Mouse (Mus musculus): ENCODE measurements around the gene Nnat. TPM values are rescaled to one million over a fixed set of nuclear protein-coding genes. Genes with fewer than 3 reads are reported as not detected.

Gene Nnat
- polyA plus RNA-seq, 1 experiment from 2014 or later: 8,644 TPM

GRCm38 (mm10) chr2:157556074-157556698 lies 3.7 kb upstream of the Nnat start:
- peaks cover 46% of the 10 kb centered on the region for H3K4me1 ChIP-seq (replicated peaks)
- H3K36me3 ChIP-seq: peaks cover 52% of the 10 kb centered on the region
- H3K27ac ChIP-seq: no peak overlapping the region; the same call in 1 of the 2 replicates
- 66% methylated on average over 5 of the region's 5 CpGs for WGBS
- H3K4me3 ChIP-seq (replicated peaks): no peak overlapping the region
- H3K27me3 ChIP-seq: no peaks in the 10 kb centered on the region
- peaks cover 20% of the 10 kb centered on the region for H3K9me3 ChIP-seq
- no peak overlapping the region for H3K4me2 ChIP-seq (replicated peaks)
- H3K9ac ChIP-seq (replicated peaks): no peak overlapping the region
- ATAC-seq: no peak

- no peak for ATAC-seq
These were observed 1.8 kb upstream of the Nnat start for GRCm38 (mm10) chr2:157558051-157558450.

GRCm38 (mm10) chr2:157558520-157558919 lies 1.4 kb upstream of the Nnat start:
- H3K27ac ChIP-seq: peak overlapping the region; percentile 70
- ATAC-seq: no peak
- H3K4me2 ChIP-seq (replicated peaks): no peak overlapping the region
- H3K4me1 ChIP-seq (replicated peaks): peaks cover 48% of the 10 kb centered on the region
- no peaks in the 10 kb centered on the region for H3K27me3 ChIP-seq
- H3K9ac ChIP-seq (replicated peaks): no peak overlapping the region
- peaks cover 76% of the 10 kb centered on the region for H3K36me3 ChIP-seq
- peaks cover 41% of the 10 kb centered on the region for H3K9me3 ChIP-seq
- no peak overlapping the region for H3K4me3 ChIP-seq (replicated peaks)
- 59% methylated on average over 6 of the region's 6 CpGs for WGBS

More at GRCm38 (mm10) chr2:157558051-157558450, 1.8 kb upstream of the Nnat start:
- no peak overlapping the region; the same call in 1 of the 2 replicates for H3K9ac ChIP-seq (replicated peaks)
- H3K4me2 ChIP-seq (replicated peaks): no peak overlapping the region
- H3K4me1 ChIP-seq (replicated peaks): peaks cover 48% of the 10 kb centered on the region
- H3K27ac ChIP-seq: peak overlapping the region; percentile 70
- no peaks in the 10 kb centered on the region for H3K27me3 ChIP-seq
- H3K9me3 ChIP-seq: peaks cover 36% of the 10 kb centered on the region
- WGBS: 76% methylated on average over 9 of the region's 9 CpGs
- no peak overlapping the region for H3K4me3 ChIP-seq (replicated peaks)
- peaks cover 71% of the 10 kb centered on the region for H3K36me3 ChIP-seq

- H3K27me3 ChIP-seq: no peaks in the 10 kb centered on the region
- peak overlapping the region; percentile 62 for H3K4me3 ChIP-seq (replicated peaks)
- H3K36me3 ChIP-seq: peaks cover 81% of the 10 kb centered on the region
- no peak for ATAC-seq
- 51% methylated on average over 19 of the region's 19 CpGs for WGBS
- H3K4me1 ChIP-seq (replicated peaks): peaks cover 49% of the 10 kb centered on the region
- peaks cover 41% of the 10 kb centered on the region for H3K9me3 ChIP-seq
- H3K9ac ChIP-seq (replicated peaks): peak overlapping the region; percentile 12; the same call in 1 of the 2 replicates
- H3K4me2 ChIP-seq (replicated peaks): peak overlapping the region; percentile 48
- peak overlapping the region; percentile 85 for H3K27ac ChIP-seq
These were observed 438 bp upstream of the Nnat start for GRCm38 (mm10) chr2:157559440-157559839.

- ATAC-seq: peak; percentile 10; the same call in 1 of the 2 replicates
- H3K27me3 ChIP-seq: no peaks in the 10 kb centered on the region
- peaks cover 58% of the 10 kb centered on the region for H3K4me1 ChIP-seq (replicated peaks)
- peak overlapping the region; percentile 48; the same call in 1 of the 2 replicates for H3K4me2 ChIP-seq (replicated peaks)
- peaks cover 41% of the 10 kb centered on the region for H3K9me3 ChIP-seq
- peaks cover 81% of the 10 kb centered on the region for H3K36me3 ChIP-seq
- peak overlapping the region; percentile 62 for H3K4me3 ChIP-seq (replicated peaks)
- 63% methylated on average over 33 of the region's 33 CpGs for WGBS
- H3K27ac ChIP-seq: peak overlapping the region; percentile 94
- H3K9ac ChIP-seq (replicated peaks): peak overlapping the region; percentile 93
These were observed 424 bp downstream of the Nnat start for GRCm38 (mm10) chr2:157560302-157560701.

GRCm38 (mm10) chr2:157561165-157561836 lies 1.4 kb downstream of the Nnat start:
- Histone ChIP-seq H3K4me2 (replicated peaks) (peak overlapping the region; percentile 77), H3K9me3 (peaks cover 41% of the 10 kb centered on the region), H3K36me3 (peaks cover 73% of the 10 kb centered on the region), H3K9ac (replicated peaks) (peak overlapping the region; percentile 93), H3K27me3 (no peaks in the 10 kb centered on the region), H3K4me1 (replicated peaks) (peaks cover 58% of the 10 kb centered on the region), H3K27ac (peak overlapping the region; percentile 94), H3K4me3 (replicated peaks) (peak overlapping the region; percentile 62)
- 35% methylated on average over 27 of the region's 27 CpGs for WGBS
- ATAC-seq: peak; percentile 73

GRCm38 (mm10) chr2:157563031-157563430 lies 3.2 kb downstream of the Nnat start:
- no peak for ATAC-seq
- Histone ChIP-seq H3K4me2 (replicated peaks) (peak overlapping the region; percentile 77), H3K27ac (peak overlapping the region; percentile 94), H3K36me3 (peaks cover 56% of the 10 kb centered on the region), H3K4me1 (replicated peaks) (peaks cover 61% of the 10 kb centered on the region), H3K9me3 (peaks cover 34% of the 10 kb centered on the region), H3K4me3 (replicated peaks) (peak overlapping the region; percentile 62), H3K27me3 (no peaks in the 10 kb centered on the region), H3K9ac (replicated peaks) (peak overlapping the region; percentile 52)
- 52% methylated on average over 2 of the region's 2 CpGs for WGBS

GRCm38 (mm10) chr2:157564723-157565122 lies 4.8 kb downstream of the Nnat start:
- peak overlapping the region; percentile 99 for H3K9ac ChIP-seq (replicated peaks)
- peaks cover 53% of the 10 kb centered on the region for H3K4me1 ChIP-seq (replicated peaks)
- H3K4me3 ChIP-seq (replicated peaks): peak overlapping the region; percentile 92
- H3K9me3 ChIP-seq: peaks cover 23% of the 10 kb centered on the region; the same call in 1 of the 2 replicates
- H3K27me3 ChIP-seq: no peaks in the 10 kb centered on the region
- peaks cover 39% of the 10 kb centered on the region for H3K36me3 ChIP-seq
- H3K27ac ChIP-seq: peak overlapping the region; percentile 7; the same call in 1 of the 2 replicates
- H3K4me2 ChIP-seq (replicated peaks): peak overlapping the region; percentile 77
- 80% methylated on average over 4 of the region's 4 CpGs for WGBS
- ATAC-seq: no peak

GRCm38 (mm10) chr2:157565446-157565845 lies 5.6 kb downstream of the Nnat start:
- ATAC-seq: no peak
- H3K4me2 ChIP-seq (replicated peaks): peak overlapping the region; percentile 77
- H3K36me3 ChIP-seq: peaks cover 32% of the 10 kb centered on the region
- peaks cover 22% of the 10 kb centered on the region; the same call in 1 of the 2 replicates for H3K9me3 ChIP-seq
- H3K27ac ChIP-seq: peak overlapping the region; percentile 92; the same call in 1 of the 2 replicates
- peak overlapping the region; percentile 99 for H3K9ac ChIP-seq (replicated peaks)
- 7% methylated on average over 13 of the region's 13 CpGs for WGBS
- no peaks in the 10 kb centered on the region for H3K27me3 ChIP-seq
- H3K4me3 ChIP-seq (replicated peaks): peak overlapping the region; percentile 92
- H3K4me1 ChIP-seq (replicated peaks): peaks cover 53% of the 10 kb centered on the region

GRCm38 (mm10) chr2:157565898-157566259 lies 6.0 kb downstream of the Nnat start:
- ATAC-seq: peak; percentile 19; the same call in 1 of the 2 replicates
- Histone ChIP-seq H3K4me2 (replicated peaks) (peak overlapping the region; percentile 77), H3K4me1 (replicated peaks) (peaks cover 53% of the 10 kb centered on the region), H3K4me3 (replicated peaks) (peak overlapping the region; percentile 92), H3K9ac (replicated peaks) (peak overlapping the region; percentile 99), H3K36me3 (peaks cover 32% of the 10 kb centered on the region), H3K9me3 (peaks cover 22% of the 10 kb centered on the region; the same call in 1 of the 2 replicates), H3K27me3 (no peaks in the 10 kb centered on the region), H3K27ac (peak overlapping the region; percentile 92)
- WGBS: under 1% methylated on average over 32 of the region's 35 CpGs

- H3K4me3 ChIP-seq (replicated peaks): peak overlapping the region; percentile 92
- H3K36me3 ChIP-seq: peaks cover 27% of the 10 kb centered on the region
- H3K9ac ChIP-seq (replicated peaks): peak overlapping the region; percentile 99
- no peaks in the 10 kb centered on the region for H3K27me3 ChIP-seq
- WGBS: 0% methylated on average over 36 of the region's 36 CpGs
- ATAC-seq: peak; percentile 83
- H3K27ac ChIP-seq: peak overlapping the region; percentile 92
- peak overlapping the region; percentile 77 for H3K4me2 ChIP-seq (replicated peaks)
- peaks cover 58% of the 10 kb centered on the region for H3K4me1 ChIP-seq (replicated peaks)
- H3K9me3 ChIP-seq: peaks cover 19% of the 10 kb centered on the region; the same call in 1 of the 2 replicates
These were observed 6.5 kb downstream of the Nnat start for GRCm38 (mm10) chr2:157566260-157566952.
